Mouse (Mus musculus) cortical plate, adult 2 months (tissue): ENCODE measurements around the gene Yme1l1.

Source experiments
- CTCF ChIP-seq: fragments of 200-500 bp; IDR thresholded peaks from 2 replicates; pipeline ENCODE4 v1.5.1; 2011; ENCODE audit warnings: mild to moderate bottlenecking, control low read depth, low read length; ENCODE audit not compliant: insufficient read depth; ENCODE audit errors: extremely low read depth
- POLR2A ChIP-seq: fragments of 200-500 bp; IDR thresholded peaks from 2 replicates; pipeline ENCODE4 v1.6.1; 2011; ENCODE audit warnings: mild to moderate bottlenecking, low read length, control low read depth; ENCODE audit not compliant: insufficient read depth; ENCODE audit errors: extremely low read depth

DNA sequence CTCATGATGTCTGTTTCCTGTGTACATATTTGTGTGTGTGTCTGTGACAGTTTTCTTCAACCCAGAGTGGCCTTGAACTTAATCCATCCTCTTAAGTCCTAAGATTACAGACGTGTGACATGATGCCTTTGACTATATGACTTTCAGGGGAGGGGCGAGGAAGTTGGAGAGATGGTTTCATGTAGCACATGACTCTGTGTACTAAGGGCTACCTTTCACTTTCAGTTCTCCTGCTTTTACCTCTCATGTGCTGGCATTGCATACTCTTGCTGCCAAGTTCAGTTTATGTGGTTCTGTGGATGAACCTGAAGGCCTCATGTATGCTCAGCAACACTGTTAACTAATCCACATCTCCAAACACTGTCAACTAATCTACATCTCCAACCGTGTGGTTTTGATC is 16.1 kb downstream of the Yme1l1 start:
- no peak for TF ChIP-seq CTCF
- no peak for TF ChIP-seq POLR2A
